Mouse (Mus musculus) adrenal gland, adult 8-10 months (tissue): ENCODE results near the gene Smg6. TPM values are rescaled to one million over a fixed set of nuclear protein-coding genes. Genes with fewer than 3 reads are reported as not detected.

ENCODE experiments used
- DNase-seq: peaks from one replicate; pipeline ENCODE4 v3.0.0; 2022
- total RNA-seq, 4 experiments: library from RNA; stranded (reverse); gene quantifications; 2 replicates each; pipeline ENCODE4 v1.2.4; 2022

Gene Smg6
- total RNA-seq, 4 experiments from 2014 or later, result 24.7 to 41.9 (median 33.3) TPM

- DNase-seq, result no peak
These were observed 193.7 kb downstream of the Smg6 start for GRCm38 (mm10) chr11:75119298-75119697.

GRCm38 (mm10) chr11:75119841-75120240, 194.2 kb downstream of the Smg6 start:
- no peak for DNase-seq

GRCm38 (mm10) chr11:75121348-75121747, 195.7 kb downstream of the Smg6 start:
- no peak for DNase-seq

GRCm38 (mm10) chr11:75124406-75124805, 198.8 kb downstream of the Smg6 start:
- no peak for DNase-seq

GRCm38 (mm10) chr11:75126384-75126783, 200.8 kb downstream of the Smg6 start:
- no peak for DNase-seq

GRCm38 (mm10) chr11:75129481-75129880, 203.9 kb downstream of the Smg6 start:
- DNase-seq, result no peak

GRCm38 (mm10) chr11:75131300-75131699, 205.7 kb downstream of the Smg6 start:
- DNase-seq, result no peak

GRCm38 (mm10) chr11:75132278-75132677, 206.7 kb downstream of the Smg6 start:
- no peak for DNase-seq

GRCm38 (mm10) chr11:75133391-75133790, 207.8 kb downstream of the Smg6 start:
- DNase-seq, result no peak

GRCm38 (mm10) chr11:75133951-75134350, 208.3 kb downstream of the Smg6 start:
- DNase-seq, result no peak

GRCm38 (mm10) chr11:75134485-75135068, 209.0 kb downstream of the Smg6 start:
- DNase-seq, result no peak

- no peak for DNase-seq
These were observed 209.7 kb downstream of the Smg6 start for GRCm38 (mm10) chr11:75135358-75135757.

GRCm38 (mm10) chr11:75136666-75137398, 211.2 kb downstream of the Smg6 start:
- no peak for DNase-seq

GRCm38 (mm10) chr11:75139122-75139963, 213.7 kb downstream of the Smg6 start:
- DNase-seq, result no peak

GRCm38 (mm10) chr11:75140431-75140830, 214.8 kb downstream of the Smg6 start:
- DNase-seq, result no peak

- DNase-seq, result no peak
These were observed 215.4 kb downstream of the Smg6 start for GRCm38 (mm10) chr11:75141038-75141437.

- no peak for DNase-seq
These were observed 216.3 kb downstream of the Smg6 start for GRCm38 (mm10) chr11:75141913-75142312.

- no peak for DNase-seq
These were observed 217.1 kb downstream of the Smg6 start for GRCm38 (mm10) chr11:75142749-75143148.

GRCm38 (mm10) chr11:75145841-75146240, 220.2 kb downstream of the Smg6 start:
- no peak for DNase-seq

GRCm38 (mm10) chr11:75147106-75147845, 221.7 kb downstream of the Smg6 start:
- no peak for DNase-seq

- DNase-seq, result no peak
These were observed 222.2 kb downstream of the Smg6 start for GRCm38 (mm10) chr11:75147846-75148168.

- no peak for DNase-seq
These were observed 222.9 kb downstream of the Smg6 start for GRCm38 (mm10) chr11:75148332-75149035.
